Mouse (Mus musculus) embryonic facial prominence, embryonic 13.5 days (tissue): Measurements from ENCODE around the gene Eif3b. TPM values are rescaled to one million over a fixed set of nuclear protein-coding genes. Genes with fewer than 3 reads are reported as not detected.

Source experiments
- microRNA-seq: library from miRNA; unstranded; fragments of <30 nt; microRNA quantifications from one replicate; pipeline ENCODE4, GENCODE M21; 2016
- polyA plus RNA-seq: library from polyadenylated mRNA; unstranded; fragments of >200 nt; fragmentation: Nextera tagmentation; extraction: Ambion mirVana; gene quantifications from 2 replicates; pipeline ENCODE4 v1.2.1, GENCODE M21; 2015

The Eif3b gene
- polyA plus RNA-seq, 1 experiment from 2014 or later, result 131 TPM

Small RNA genes lying within 50 kb of the gene (microRNA-seq; reads per million reads assigned to microRNA genes)
- 0.55 reads per million for gene Mir7038

Other genes with a start within 250 kb of the Eif3b start
- 55.5 and 58.1 TPM in 2 replicates for gene Mad1l1, start 97.8 kb upstream of the Eif3b start, polyA plus RNA-seq
- gene Nudt1, start 97.7 kb upstream of the Eif3b start, polyA plus RNA-seq, result 43.4 and 50.1 TPM in 2 replicates
- gene Mrm2, start 87.4 kb upstream of the Eif3b start, polyA plus RNA-seq, result 22.6 and 26.3 TPM in 2 replicates
- gene Snx8, start 30.1 kb upstream of the Eif3b start, polyA plus RNA-seq, result 19.0 and 19.7 TPM in 2 replicates
- not detected in 2 replicates for gene Gm4869, start 26.3 kb downstream of the Eif3b start, polyA plus RNA-seq
- gene Chst12, start 86.2 kb downstream of the Eif3b start, polyA plus RNA-seq, result 18.4 and 18.7 TPM in 2 replicates
- gene Grifin, start 145.7 kb downstream of the Eif3b start, polyA plus RNA-seq, result not detected in 2 replicates
- 20.6 and 21.8 TPM in 2 replicates for gene Lfng, start 188.0 kb downstream of the Eif3b start, polyA plus RNA-seq
- 45.0 and 47.6 TPM in 2 replicates for gene Ttyh3, start 229.7 kb downstream of the Eif3b start, polyA plus RNA-seq